Mouse (Mus musculus) bone marrow, adult 2 months (tissue): ENCODE measurements around the gene Metap1d.

Source experiments
- CTCF ChIP-seq: fragments of 200-500 bp; IDR thresholded peaks from 2 replicates; pipeline ENCODE4 v1.5.1; 2011; ENCODE audit warnings: low read length, control low read depth; ENCODE audit not compliant: control insufficient read depth, insufficient read depth
- POLR2A ChIP-seq: fragments of 200-500 bp; IDR thresholded peaks from 2 replicates; pipeline ENCODE4 v1.6.1; 2011; ENCODE audit warnings: low read depth, mild to moderate bottlenecking, control low read depth, low read length, borderline replicate concordance; ENCODE audit not compliant: control insufficient read depth

GRCm38 (mm10) chr2:71405613-71406012 lies 47.5 kb upstream of the Metap1d start:
- no peak for TF ChIP-seq CTCF
- TF ChIP-seq POLR2A, result no peak
